Mouse (Mus musculus) cortical plate, adult 2 months (tissue): ENCODE measurements around the gene Pdia4. TPM values are rescaled to one million over a fixed set of nuclear protein-coding genes. Genes with fewer than 3 reads are reported as not detected.

Source experiments
- H3K27ac ChIP-seq: fragments of 200-500 bp; 2 replicates; pipeline ENCODE4 v1.5.1; 2012; ENCODE audit warnings: low read length, control low read depth, inconsistent platforms; ENCODE audit not compliant: insufficient read depth
- H3K4me1 ChIP-seq: fragments of 200-500 bp; 2 replicates; pipeline ENCODE4 v1.6.1; 2011; ENCODE audit warnings: low read length; ENCODE audit not compliant: control insufficient read depth, insufficient read depth
- H3K4me3 ChIP-seq: fragments of 200-500 bp; 2 replicates; pipeline ENCODE4 v1.5.1; 2011; ENCODE audit warnings: mild to moderate bottlenecking, low read length, control low read depth; ENCODE audit not compliant: insufficient read depth
- CTCF ChIP-seq: fragments of 200-500 bp; IDR thresholded peaks from 2 replicates; pipeline ENCODE4 v1.5.1; 2011; ENCODE audit warnings: mild to moderate bottlenecking, control low read depth, low read length; ENCODE audit not compliant: insufficient read depth; ENCODE audit errors: extremely low read depth
- POLR2A ChIP-seq: fragments of 200-500 bp; IDR thresholded peaks from 2 replicates; pipeline ENCODE4 v1.6.1; 2011; ENCODE audit warnings: mild to moderate bottlenecking, low read length, control low read depth; ENCODE audit not compliant: insufficient read depth; ENCODE audit errors: extremely low read depth
- polyA plus RNA-seq: library from polyadenylated mRNA; depleted of rRNA; stranded (reverse); fragments of >200 nt; gene quantifications from 2 replicates; pipeline ENCODE4 v1.2.3, GENCODE M21; 2012

Gene Pdia4
- polyA plus RNA-seq, 1 experiment: 33.2 TPM

DNA sequence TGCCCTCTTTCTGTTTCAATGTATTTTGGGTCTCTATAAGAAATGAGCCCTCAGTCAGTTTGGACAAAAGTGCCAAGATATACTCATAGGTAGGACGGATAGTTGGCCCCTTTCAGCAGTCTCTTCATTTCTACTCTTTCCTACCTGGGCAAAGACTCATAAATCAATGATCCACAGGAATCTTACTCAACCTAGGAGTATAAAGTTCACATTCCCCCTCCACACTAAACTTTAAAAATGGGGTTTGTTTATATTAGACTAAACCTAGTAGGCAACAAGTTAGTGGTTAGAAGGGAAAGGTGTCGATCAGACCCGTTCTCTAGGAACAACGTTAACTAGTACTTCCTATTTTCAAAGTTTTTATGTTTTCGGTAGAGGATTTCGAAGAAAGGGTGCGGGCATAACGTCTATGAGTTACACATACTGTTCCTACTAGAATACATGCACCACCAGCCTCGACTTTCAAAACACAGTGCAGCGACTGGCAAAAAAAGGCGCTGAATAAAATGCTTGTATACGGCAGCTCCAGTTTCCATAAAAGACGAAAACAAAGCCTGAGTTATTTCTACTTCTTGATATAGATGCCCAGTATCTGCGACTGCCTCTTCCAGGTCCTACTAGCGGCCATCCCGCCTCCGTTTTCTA is 837 bp downstream of the Pdia4 start:
- Histone ChIP-seq H3K27ac (no peak overlapping the region), H3K4me3 (peak overlapping the region; percentile 86), H3K4me1 (peaks cover 12% of the 10 kb centered on the region)
- TF ChIP-seq CTCF (no peak), POLR2A (no peak)

DNA sequence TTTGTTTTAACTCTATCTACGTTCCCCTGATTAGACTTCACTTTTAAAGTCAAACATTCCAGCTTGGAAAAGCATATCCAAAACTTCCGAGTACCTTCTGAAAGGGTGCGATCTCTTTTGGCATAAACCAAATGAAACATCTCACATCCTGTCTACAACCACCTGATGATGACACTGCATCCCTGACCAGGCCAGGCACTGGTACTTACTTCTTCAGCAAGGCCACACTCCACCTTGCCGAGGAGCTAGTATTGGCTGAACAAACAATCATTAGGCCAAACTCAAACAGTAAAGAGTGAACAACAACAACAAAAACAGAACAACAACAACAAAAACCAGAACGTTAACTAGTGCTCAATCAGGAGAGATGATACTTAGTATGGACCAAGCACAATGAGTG is 1.9 kb downstream of the Pdia4 start:
- H3K4me3 ChIP-seq: no peak overlapping the region
- no peak overlapping the region for H3K27ac ChIP-seq
- no peak for TF ChIP-seq POLR2A
- TF ChIP-seq CTCF: no peak
- H3K4me1 ChIP-seq: peaks cover 13% of the 10 kb centered on the region

GRCm38 (mm10) chr6:47810181-47810580 is 3.0 kb downstream of the Pdia4 start:
- TF ChIP-seq POLR2A (no peak), CTCF (no peak)
- Histone ChIP-seq H3K27ac (no peak overlapping the region), H3K4me3 (no peak overlapping the region), H3K4me1 (peaks cover 13% of the 10 kb centered on the region)

DNA sequence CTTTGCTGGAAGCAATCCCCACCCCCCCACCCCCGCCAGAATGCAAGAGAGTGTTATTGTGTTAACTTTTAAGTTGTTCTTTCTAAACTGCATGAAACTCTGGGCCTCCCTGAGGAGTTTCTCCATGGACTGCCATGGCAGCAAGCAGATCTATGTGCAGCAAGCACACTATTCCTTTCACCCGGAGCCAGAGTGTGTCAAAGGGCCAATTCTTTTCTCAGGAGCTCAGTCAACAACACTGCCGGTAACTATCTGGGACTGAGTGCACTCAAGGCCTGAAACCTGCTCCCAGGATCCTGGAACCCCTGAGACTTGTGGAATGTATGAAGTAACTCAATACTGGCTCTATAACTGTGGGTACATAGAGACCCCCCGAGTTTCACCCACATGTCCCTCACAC is 4.2 kb downstream of the Pdia4 start:
- H3K27ac ChIP-seq: no peak overlapping the region; the same call in 1 of the 2 replicates
- TF ChIP-seq CTCF (no peak), POLR2A (no peak)
- H3K4me3 ChIP-seq: no peak overlapping the region
- H3K4me1 ChIP-seq: peaks cover 13% of the 10 kb centered on the region

DNA sequence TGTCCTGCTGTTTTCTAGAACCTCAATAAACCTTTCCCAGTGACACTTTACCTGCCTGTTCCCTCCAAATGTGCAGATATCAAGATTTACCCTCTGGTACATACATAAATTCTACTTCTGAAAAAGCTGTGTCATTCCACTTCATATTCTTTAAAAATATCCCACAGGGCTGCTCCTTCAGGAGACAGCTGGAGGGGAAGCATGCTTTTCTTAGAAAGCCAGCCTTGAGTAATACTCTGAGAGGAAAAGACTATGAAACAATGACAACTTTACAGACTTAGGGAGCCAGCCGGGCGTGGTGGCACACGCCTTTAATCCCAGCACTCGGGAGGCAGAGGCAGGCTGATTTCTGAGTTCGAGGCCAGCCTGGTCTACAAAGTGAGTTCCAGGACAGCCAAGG is 4.7 kb downstream of the Pdia4 start:
- H3K4me1 ChIP-seq: peaks cover 13% of the 10 kb centered on the region
- TF ChIP-seq CTCF (no peak), POLR2A (no peak)
- no peak overlapping the region for H3K27ac ChIP-seq

DNA sequence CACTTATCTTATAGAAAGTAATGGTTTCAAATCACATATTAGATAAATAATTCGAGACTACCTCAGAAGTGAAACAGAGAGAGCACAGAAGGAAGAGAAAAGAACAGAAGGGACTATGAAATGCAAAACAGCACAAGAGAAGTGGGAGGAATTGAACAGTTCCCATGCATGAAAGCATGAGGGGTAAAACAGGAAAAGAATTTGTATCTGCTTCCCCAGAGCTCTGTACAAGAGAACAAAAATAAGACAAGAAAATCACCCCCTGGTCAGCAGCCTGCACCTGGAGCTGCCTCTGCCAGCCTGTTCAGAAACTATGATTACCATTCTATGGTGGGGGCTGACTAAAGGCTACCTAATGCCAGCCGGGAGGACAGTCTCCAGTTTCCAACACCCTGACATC is 5.8 kb downstream of the Pdia4 start:
- Histone ChIP-seq H3K4me3 (no peak overlapping the region), H3K4me1 (peaks cover 13% of the 10 kb centered on the region), H3K27ac (0 out of 2 replicates have a peak overlapping the region, but pooled peaks have one; percentile 29)
- TF ChIP-seq CTCF (no peak), POLR2A (no peak)

More for the DNA sequence above, 4.7 kb downstream of the Pdia4 start:
- no peak overlapping the region for H3K4me3 ChIP-seq

DNA sequence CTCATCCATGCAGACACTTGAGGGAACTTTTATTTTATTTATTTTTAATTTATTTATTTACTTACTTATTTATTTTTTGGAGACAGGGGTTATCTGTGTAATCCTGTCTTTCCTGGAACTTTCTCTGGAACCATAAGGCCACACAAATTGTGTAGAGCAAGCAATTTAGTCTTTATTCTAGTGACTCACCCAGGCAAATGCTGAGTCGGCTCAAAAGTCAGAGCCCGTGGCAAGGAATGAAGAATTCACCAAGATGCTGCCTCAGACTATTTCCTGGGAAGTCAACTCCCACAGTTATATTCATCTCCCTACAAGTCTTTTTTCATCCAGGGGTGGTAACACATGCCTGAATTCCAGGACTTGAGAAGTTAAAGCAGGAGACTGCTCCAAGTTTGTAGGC is 7.7 kb downstream of the Pdia4 start:
- no peak overlapping the region for H3K27ac ChIP-seq
- H3K4me3 ChIP-seq: no peak overlapping the region
- TF ChIP-seq CTCF: no peak
- no peak for TF ChIP-seq POLR2A
- H3K4me1 ChIP-seq: peaks cover 7% of the 10 kb centered on the region

GRCm38 (mm10) chr6:47799079-47799478 is 14.2 kb downstream of the Pdia4 start:
- H3K27ac ChIP-seq: no peak overlapping the region
- no peaks in the 10 kb centered on the region for H3K4me1 ChIP-seq
- TF ChIP-seq CTCF: peak; percentile 58
- TF ChIP-seq POLR2A: no peak
- H3K4me3 ChIP-seq: no peak overlapping the region

DNA sequence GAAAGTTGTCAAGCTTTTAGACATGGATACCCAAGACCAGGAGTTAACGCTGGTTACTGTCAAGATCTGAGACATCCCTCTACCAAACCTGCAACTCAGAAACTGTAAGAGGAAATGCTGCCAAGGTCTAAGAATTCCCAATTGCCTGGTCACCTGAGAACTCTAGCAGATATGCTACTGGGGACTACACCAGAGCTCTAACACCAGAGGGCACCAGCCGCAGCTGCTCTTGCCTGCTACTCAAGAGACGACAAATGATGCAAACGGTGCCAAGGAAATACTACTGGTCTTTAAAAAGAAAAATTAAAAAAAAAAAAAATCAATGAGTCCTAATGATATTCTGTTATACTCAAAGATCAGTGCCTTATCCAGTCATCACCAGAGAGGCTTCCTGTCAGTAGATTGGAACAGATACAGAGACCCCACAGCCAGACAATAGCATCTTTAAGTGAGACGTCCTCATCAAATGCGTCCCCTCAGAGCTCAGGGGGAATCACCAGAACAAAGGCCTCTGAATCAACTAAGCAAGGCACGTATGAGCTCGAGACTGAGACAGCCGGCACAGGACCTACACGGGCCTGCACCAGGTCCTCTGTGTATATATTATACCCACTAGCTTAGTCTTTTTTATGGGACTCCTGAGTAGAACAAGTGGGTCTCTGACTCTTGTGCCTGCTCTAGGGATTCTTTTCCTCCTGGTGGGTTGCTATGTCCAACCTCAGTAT is 19.0 kb downstream of the Pdia4 start:
- H3K4me1 ChIP-seq: no peaks in the 10 kb centered on the region
- H3K27ac ChIP-seq: no peak overlapping the region
- no peak overlapping the region for H3K4me3 ChIP-seq

DNA sequence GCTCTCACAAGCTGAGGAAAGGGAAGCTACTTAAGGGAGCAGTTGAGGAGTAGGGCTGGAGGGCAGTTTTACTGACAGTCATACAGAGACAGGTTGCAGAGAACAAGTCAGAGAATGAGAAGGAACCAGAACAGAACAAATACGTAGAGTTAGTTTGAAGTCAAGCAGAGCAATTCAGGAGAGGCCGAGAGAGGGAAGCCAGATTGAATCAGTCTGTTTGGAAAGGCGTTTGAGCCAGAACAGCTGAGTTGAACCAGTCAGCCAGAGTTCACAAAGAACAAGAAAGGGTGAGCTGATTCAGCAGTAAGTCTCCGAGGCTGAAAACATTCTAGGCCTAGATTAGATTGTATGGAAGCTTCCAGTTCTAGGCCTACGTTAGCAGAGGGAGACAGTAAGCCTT is 19.9 kb downstream of the Pdia4 start:
- Histone ChIP-seq H3K4me1 (no peaks in the 10 kb centered on the region), H3K27ac (no peak overlapping the region), H3K4me3 (no peak overlapping the region)
- TF ChIP-seq POLR2A (no peak), CTCF (no peak)

More for the DNA sequence above, 19.0 kb downstream of the Pdia4 start:
- TF ChIP-seq CTCF: peak; percentile 59
- TF ChIP-seq POLR2A: no peak
